Mouse (Mus musculus): ENCODE results near the gene Gm20834. TPM values are rescaled to one million over a fixed set of nuclear protein-coding genes. Genes with fewer than 3 reads are reported as not detected.
"Not testable (repeated sequence)": the region's sequence is repeated elsewhere in the genome, so short reads cannot be mapped to it uniquely, and the experiment has no call there.

Gm20834 gene
- total RNA-seq (2021) = not detected
- long read RNA-seq, experiment 1 = 0 reads
- long read RNA-seq, experiment 2 = 0 reads

GRCm38 (mm10) chrY:10324489-10324888, at the start of gene Gm20834:
Gm20834 (minus strand) TSS chrY:10324589.
- DNase-seq (ENCODE audit: low spot score in 2 of 2) = not testable (repeated sequence)

Other genes with a start within 250 kb of the Gm20834 start
- gene Gm21310, start 177.4 kb downstream of the Gm20834 start, total RNA-seq (2021) = not detected
- gene Gm28510, start 88.1 kb upstream of the Gm20834 start, total RNA-seq (2021) = not detected
- not detected for gene Gm20737, start 211.5 kb upstream of the Gm20834 start, total RNA-seq (2021)
- gene Gm21775, start 228.9 kb upstream of the Gm20834 start, total RNA-seq (2021) = not detected